Mouse (Mus musculus) c-Kit-negative CD71-positive TER-119-positive erythroid progenitor cells, embryonic 14.5 days (primary cell): ENCODE results near the gene Scube2.

Experiments used
- DNase-seq: peaks from one replicate; pipeline ENCODE4 v3.0.0-alpha.2; 2013; ENCODE audit warnings: low read depth, low spot score

Scube2 gene

GRCm38 (mm10) chr7:109852017-109852416 lies 13.5 kb downstream of the Scube2 start:
- DNase-seq, result no peak

DNA sequence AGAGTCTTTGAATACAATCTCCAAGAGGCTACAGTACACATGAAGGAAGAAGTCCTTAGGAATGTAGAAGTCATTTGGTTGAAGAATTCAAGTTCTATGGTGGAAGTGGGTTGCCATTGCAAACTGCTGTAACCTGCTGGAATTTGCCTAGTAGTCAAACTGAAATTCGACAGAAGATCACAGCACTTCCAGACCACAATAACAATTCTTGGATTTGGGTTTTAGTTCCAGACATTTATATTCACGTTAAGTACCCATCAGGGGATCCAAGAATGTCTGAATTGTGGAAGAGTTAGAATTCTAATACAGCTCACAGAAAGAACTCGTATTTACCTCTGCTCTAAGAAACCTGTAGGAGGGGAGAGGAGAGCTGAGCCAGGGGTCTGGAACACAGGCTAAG lies 14.9 kb downstream of the Scube2 start:
- DNase-seq, result no peak

DNA sequence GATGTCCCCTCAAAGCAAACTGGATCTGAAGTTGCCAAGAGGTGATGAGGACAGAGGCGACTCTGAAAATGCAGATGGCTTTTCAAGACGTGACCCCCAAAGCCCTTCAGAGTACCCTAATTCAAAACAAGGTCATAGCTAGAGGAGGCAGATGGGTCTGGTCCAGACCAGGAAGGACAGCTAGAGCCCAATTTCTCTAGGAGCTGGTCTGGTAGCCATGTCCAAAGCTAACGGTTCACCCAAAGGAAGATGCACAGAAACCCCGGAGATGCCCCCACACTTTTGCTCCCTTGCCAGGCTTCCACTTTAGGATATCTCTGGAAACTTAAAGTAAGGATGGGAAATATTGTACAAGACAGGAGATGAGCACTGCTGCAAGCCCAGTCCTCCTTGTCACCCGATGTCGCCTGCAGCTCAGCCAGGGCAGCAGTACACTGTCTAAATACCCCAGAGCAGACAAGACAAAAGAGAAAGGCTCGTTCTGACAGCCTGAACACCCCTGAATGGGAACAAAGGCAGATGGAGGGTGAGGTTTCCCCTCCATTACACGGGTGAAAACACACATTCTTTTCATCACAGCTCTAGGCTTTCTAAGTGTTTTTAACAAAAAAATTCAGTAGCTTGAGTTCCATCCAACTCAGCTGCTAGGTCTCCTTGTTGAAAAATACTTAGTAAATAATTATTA lies 15.6 kb downstream of the Scube2 start:
- DNase-seq, result no peak

- DNase-seq, result no peak
Observed at GRCm38 (mm10) chr7:109848867-109849733, 16.4 kb downstream of the Scube2 start.

DNA sequence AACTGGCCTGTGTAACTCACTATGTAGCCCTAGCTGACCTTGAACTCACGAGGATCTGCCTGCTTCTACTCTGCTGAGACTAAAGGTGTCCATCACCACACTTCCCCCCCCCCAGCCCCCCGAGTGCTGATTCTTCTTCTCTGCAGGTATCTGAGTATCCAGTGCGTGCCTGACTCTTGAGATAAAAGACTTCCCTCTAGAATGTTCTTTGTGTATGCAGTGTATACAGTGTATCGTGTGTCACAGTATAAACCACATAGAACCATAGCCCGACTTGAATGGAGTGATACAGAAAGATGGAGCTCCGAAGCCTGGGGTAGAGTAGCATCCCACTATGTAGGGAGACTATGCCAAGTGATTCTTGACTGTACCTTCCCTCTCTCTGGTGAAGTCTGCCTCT lies 21.4 kb downstream of the Scube2 start:
- DNase-seq, result no peak

- no peak for DNase-seq
Observed at GRCm38 (mm10) chr7:109841618-109842418, 23.7 kb downstream of the Scube2 start.

- no peak for DNase-seq
Observed at GRCm38 (mm10) chr7:109841031-109841430, 24.4 kb downstream of the Scube2 start.

DNA sequence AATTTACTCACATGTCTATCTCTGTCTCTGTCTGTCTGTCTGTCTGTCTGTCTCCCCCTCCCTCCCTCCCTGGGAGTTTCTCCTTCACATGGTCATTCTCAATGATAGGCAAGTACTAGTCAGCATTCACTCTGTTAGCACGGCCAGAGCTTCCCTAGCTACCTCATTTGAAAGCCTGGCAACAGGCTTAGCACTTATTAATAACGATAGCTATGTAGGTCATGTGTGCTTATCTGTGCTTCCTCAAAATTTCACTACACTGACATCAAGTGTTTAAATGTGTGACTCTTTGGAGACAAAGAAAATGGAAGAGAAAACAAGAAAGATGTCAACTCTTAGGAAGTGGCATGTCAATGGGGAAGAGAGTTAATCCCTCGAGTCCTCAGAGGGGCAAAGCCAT lies 26.9 kb downstream of the Scube2 start:
- no peak for DNase-seq

DNA sequence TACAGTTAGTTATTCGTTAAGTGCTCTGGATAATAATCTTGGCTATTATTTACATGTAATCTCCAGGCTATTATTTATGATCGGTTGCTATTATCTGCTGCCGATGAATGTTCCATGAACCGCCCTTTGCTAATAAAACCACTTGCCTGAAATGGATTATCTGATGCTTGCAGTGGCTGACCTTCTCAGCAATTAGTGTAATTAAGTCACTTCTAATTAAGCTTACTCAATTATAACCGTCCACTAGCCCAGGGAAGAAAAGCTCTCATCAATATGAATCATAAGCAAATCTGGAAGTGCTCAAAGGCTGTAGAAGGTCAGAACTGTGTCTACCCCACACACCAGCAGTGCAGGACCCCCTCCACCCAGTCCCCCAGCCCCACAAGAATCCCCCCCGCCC lies 27.8 kb downstream of the Scube2 start:
- no peak for DNase-seq

- no peak for DNase-seq
Observed at GRCm38 (mm10) chr7:109834894-109835293, 30.6 kb downstream of the Scube2 start.

DNA sequence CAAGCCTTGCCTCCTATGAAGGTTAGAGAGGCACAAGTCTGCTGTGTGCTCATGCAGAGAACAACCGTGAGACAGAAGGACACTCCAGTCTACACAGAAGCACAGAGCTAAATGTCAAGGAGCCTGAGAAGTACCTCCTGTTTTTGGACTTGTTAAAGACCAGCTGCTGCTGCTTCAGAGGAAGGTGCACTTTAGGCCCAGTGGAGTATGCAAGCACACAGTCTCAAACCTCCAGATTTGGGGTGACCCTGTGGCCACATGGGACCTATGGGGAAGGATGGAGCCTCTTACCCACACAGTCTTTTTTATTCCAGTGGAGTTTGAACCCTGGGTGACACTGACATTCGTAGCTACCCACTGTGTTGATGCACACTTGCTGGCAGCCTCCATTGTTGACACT lies 34.1 kb downstream of the Scube2 start:
- DNase-seq, result no peak

DNA sequence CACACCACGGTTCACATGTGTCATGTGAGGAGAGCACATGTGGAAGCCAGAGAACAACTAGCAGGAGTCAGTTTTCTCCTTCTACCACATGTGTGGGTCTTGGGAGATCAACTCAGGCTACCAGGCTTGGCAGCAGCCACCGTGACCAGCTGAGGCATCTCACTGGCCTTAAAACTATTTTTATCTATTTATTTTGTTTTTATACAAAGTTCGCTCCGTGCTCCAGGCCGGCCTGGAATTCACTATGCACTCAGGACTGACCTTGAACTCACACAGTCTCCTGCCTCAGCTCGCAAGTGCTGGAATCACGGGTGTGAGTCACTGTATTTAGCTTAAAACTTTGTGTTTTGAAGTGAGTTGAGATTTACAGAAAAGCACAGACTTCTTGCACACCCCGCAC lies 38.6 kb downstream of the Scube2 start:
- no peak for DNase-seq

DNA sequence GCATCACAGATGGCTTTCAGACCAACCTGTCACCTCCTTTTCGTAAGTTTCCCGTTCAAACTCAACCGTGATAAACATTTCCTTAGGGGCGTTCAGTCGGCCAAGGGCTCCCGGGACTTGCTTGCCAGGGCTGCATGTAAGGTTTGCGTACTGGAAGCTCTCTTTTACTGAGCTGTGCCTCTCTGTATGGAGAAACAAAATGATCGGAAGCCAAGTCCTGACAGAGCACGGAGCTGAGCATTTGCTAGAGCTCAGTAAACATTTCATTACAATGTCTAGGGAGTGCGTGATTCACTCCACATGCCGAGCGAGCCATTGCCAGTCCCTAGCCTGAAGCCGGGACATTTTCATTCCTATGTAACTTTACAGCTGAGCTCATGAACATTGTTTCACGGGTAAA lies 40.2 kb downstream of the Scube2 start:
- DNase-seq, result no peak

DNA sequence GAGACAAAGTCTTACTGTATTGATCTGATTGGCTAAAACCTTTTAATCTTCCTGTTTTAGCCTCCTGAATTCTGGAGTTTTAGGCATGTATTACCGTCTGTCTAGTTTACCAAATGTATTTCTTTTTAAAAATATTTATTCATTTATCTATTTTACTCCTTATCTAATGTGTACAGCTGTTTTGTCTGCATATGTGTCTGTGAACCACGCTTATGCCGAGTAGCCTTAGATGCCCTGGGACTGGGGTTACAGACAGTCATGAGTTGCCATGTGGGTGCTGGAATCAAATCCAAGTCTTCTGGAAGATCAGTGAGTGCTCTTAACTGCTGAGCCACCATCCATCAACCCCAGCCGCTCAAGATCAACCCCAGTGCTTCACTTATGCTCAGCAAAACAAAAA lies 46.9 kb downstream of the Scube2 start:
- DNase-seq, result no peak

- DNase-seq, result no peak
Observed at GRCm38 (mm10) chr7:109817954-109818353, 47.5 kb downstream of the Scube2 start.

DNA sequence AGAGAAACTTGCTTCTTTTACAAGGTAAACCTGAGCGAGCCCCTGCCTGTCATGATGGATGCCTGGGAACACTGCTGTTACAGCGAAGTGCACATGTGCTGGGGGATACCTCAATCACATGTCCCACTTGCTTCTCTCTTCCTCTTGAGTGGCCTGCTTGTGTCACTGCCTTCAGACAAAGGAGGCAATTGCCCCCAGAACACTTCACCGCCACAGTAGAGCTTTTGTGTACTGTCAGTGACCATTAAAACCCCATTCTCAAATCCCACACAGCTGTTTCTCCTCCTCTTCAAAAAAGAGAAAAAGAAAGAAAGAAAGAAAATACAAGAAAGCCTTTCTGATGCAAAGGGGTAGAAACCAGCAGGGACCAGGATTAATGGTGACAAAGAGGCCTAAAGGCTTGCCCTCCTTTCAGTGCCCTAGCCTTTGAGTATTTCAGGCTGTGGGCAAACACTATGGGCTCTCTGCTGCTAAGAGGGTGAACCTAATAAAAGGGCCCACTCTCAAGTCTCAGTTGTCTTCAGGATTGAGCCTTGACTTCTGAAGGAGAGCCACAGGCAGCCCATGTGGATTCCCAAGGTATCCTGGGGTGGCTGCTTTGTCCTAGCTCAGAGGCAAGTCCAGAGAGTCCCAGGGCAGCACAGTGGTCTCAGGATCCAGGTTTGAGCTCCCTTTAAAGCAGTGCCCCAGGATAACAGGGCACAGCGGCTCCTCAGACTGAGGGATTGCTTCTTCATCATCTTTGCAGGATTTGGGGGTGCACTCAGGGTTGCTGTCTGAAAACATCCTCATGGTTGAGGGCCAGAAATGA lies 51.9 kb downstream of the Scube2 start:
- no peak for DNase-seq

DNA sequence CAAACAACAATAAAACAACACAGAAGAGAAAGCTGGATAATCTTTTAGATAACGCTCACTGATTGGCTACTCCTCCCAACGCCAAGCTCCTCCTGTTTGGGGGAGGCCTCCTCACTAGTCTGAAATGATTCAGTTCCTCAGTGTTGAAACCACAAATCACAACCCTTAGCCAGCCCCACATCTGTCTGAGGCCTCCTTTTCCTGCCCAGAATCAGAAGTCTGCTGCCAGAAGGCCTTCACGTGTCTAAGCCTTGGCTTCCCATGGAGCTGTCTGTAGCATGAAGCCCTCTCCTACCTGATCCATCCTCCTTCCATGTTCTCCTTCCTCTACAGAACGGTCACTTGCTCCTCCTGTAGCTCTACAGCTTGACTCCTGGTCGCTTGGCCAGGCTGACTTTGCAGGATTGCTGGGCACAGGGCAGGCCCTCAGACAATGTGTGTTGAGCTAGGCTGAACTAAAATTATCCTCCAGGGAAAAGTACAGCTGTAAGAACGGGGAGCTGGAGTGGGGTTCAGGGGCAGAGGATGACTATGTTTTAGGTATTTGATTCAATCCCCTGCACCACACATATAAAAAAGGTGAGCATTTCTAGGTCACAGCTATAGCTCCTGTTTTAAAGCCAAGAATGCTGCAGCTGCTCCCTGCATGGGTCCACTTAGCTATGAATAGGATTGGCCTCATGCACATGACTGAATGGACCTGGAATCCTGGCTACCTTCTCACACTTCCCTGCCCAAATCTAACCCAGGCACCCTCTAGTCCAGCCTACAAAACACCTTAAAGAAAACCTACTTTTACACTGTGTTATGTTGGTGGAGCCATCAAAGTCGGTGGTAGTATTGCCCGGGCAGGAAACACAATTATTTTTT lies 57.6 kb downstream of the Scube2 start:
- DNase-seq, result no peak

- peak; percentile 21 for DNase-seq
Observed at GRCm38 (mm10) chr7:109804843-109805242, 60.6 kb downstream of the Scube2 start.

- no peak for DNase-seq
Observed at GRCm38 (mm10) chr7:109804355-109804754, 61.1 kb downstream of the Scube2 start.

GRCm38 (mm10) chr7:109803516-109803915 lies 62.0 kb downstream of the Scube2 start:
- DNase-seq, result no peak
